Mouse (Mus musculus) embryonic facial prominence, embryonic 11.5 days (tissue): Measurements from ENCODE around the gene Hand1. TPM values are rescaled to one million over a fixed set of nuclear protein-coding genes. Genes with fewer than 3 reads are reported as not detected.

ENCODE experiments used
- ATAC-seq: fragments of 200-750 bp; cut with Nextera tagmentation; replicated peaks from 2 replicates; pipeline ENCODE4 v1.8.0; 2017; ENCODE audit warnings: low read depth; ENCODE audit not compliant: insufficient number of reproducible peaks, low FRiP score, low TSS enrichment
- DNase-seq: peaks from one replicate; pipeline ENCODE4 v3.0.0-alpha.2; 2015; ENCODE audit warnings: low spot score
- H3K27ac ChIP-seq: fragments of 300-500 bp; sonication (generic); replicated peaks from 2 replicates; pipeline ENCODE4 v1.5.1; 2014; ENCODE audit warnings: mild to moderate bottlenecking, low read depth, low read length, control low read depth
- H3K27me3 ChIP-seq: fragments of 300-500 bp; sonication (generic); 2 replicates; pipeline ENCODE4 v1.6.1; 2014; ENCODE audit warnings: mild to moderate bottlenecking, low read length, moderate library complexity, mixed read lengths; ENCODE audit not compliant: control insufficient read depth, insufficient read depth
- H3K36me3 ChIP-seq: fragments of 300-500 bp; sonication (generic); replicated peaks from 2 replicates; pipeline ENCODE4 v1.6.1; 2014; ENCODE audit warnings: low read depth, mild to moderate bottlenecking, low read length, moderate library complexity, mixed read lengths; ENCODE audit not compliant: control insufficient read depth, insufficient read depth
- H3K4me1 ChIP-seq: fragments of 300-500 bp; sonication (generic); 2 replicates; pipeline ENCODE4 v1.6.1; 2014; ENCODE audit warnings: low read length, mixed read lengths; ENCODE audit not compliant: control insufficient read depth, insufficient read depth
- H3K4me2 ChIP-seq: fragments of 300-500 bp; sonication (generic); 2 replicates; pipeline ENCODE4 v1.6.1; 2014; ENCODE audit warnings: low read depth, mild to moderate bottlenecking, control low read depth, low read length, moderate library complexity
- H3K4me3 ChIP-seq: fragments of 300-500 bp; sonication (generic); 2 replicates; pipeline ENCODE4 v1.5.1; 2014; ENCODE audit warnings: low read depth, low read length, control low read depth
- H3K9ac ChIP-seq: fragments of 300-500 bp; sonication (generic); replicated peaks from 2 replicates; pipeline ENCODE4 v1.6.1; 2014; ENCODE audit warnings: mild to moderate bottlenecking, control low read depth, low read length
- H3K9me3 ChIP-seq: fragments of 300-500 bp; sonication (generic); replicated peaks from 2 replicates; pipeline ENCODE4 v1.6.1; 2016; ENCODE audit warnings: mild to moderate bottlenecking, low read length, inconsistent platforms, mixed read lengths; ENCODE audit not compliant: control insufficient read depth
- WGBS: fragments of 180-500 bp; shearing (Covaris S2); extraction: QIAGEN DNeasy Blood & Tissue Kit; methylation state at CpG from one replicate; pipeline ENCODE4 v1.1.7; 2014; 5-methylcytosine and 5-hydroxymethylcytosine counted together
- polyA plus RNA-seq: library from polyadenylated mRNA; unstranded; fragments of >200 nt; fragmentation: Nextera tagmentation; extraction: Ambion mirVana; gene quantifications from 2 replicates; pipeline ENCODE4 v1.2.1, GENCODE M21; 2014

The Hand1 gene
- polyA plus RNA-seq, 1 experiment from 2014 or later = 8.2 TPM

DNA sequence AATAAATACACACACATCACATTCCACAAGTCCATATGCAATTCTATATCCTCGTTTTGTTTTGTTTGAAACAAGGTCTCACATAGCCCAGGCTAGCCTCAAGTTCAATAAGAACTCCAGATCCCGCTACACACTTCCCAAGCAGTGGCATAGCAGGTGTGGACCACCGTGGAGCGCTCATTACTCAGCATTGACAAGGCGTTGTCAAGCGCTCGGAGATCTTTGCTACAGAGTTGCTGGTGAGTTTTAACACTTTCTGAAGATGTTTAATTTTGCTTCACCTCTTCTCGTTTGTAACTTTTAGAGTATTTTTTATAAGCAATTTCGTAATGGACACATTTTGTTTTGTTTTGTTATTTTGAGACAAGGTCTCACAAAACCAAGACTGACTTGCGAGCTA is 33.2 kb downstream of the Hand1 start:
- ATAC-seq (no peak), DNase-seq (no peak)
- 87% methylated on average over 10 of the region's 10 CpGs for WGBS
- H3K9ac ChIP-seq = no peak overlapping the region
- H3K4me2 ChIP-seq = no peak overlapping the region
- H3K9me3 ChIP-seq = no peaks in the 10 kb centered on the region
- H3K27ac ChIP-seq = no peak overlapping the region
- no peaks in the 10 kb centered on the region for H3K4me1 ChIP-seq
- no peak overlapping the region for H3K4me3 ChIP-seq
- no peaks in the 10 kb centered on the region for H3K36me3 ChIP-seq
- H3K27me3 ChIP-seq = no peaks in the 10 kb centered on the region

DNA sequence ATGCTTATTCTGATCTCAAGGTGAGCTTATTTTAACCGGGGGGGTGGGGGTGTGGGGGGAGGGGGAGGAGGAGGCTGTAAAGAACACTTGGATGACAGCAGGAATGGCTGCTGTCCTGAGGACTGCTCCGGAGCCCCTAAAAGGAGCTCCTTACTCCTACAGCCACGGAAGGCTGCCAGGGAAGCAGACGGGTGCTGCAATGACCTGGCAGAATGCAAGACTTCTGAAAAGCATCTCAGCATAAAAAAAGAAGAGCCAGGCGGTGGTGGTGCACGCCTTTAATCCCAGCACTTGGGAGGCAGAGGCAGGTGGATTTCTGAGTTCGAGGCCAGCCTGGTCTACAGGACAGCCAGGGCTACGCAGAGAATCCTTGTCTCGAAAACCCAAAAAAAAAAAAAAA is 34.8 kb downstream of the Hand1 start:
- Histone ChIP-seq H3K9me3 (no peaks in the 10 kb centered on the region), H3K4me3 (no peak overlapping the region), H3K4me2 (no peak overlapping the region), H3K36me3 (no peaks in the 10 kb centered on the region), H3K9ac (no peak overlapping the region), H3K27me3 (no peaks in the 10 kb centered on the region), H3K4me1 (no peaks in the 10 kb centered on the region), H3K27ac (no peak overlapping the region)
- ATAC-seq = no peak
- 87% methylated on average over 9 of the region's 9 CpGs for WGBS
- no peak for DNase-seq

DNA sequence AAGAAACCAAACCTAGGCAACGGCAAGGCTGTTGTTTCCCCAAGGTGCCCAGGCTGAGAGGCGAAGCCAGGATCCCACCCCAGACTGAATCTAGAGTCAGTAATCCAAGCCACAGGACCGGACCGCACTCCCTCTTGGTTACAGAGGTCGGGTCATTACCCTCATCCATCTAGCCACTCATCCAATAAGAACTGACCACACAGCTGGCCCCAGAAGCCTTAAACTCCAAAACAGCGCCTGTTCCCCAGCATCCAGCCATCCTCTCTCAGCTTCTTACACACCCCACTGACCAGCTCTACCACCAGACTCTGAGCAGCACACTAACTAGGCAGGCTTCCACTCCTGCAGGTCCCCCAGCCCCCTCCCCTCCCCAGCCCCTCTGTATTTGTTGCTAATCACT is 37.5 kb downstream of the Hand1 start:
- Histone ChIP-seq H3K4me3 (no peak overlapping the region), H3K9ac (no peak overlapping the region), H3K36me3 (no peaks in the 10 kb centered on the region), H3K27ac (no peak overlapping the region), H3K27me3 (no peaks in the 10 kb centered on the region), H3K4me2 (no peak overlapping the region), H3K4me1 (no peaks in the 10 kb centered on the region), H3K9me3 (no peaks in the 10 kb centered on the region)
- DNase-seq = no peak
- no peak for ATAC-seq
- WGBS = 57% methylated on average over 6 of the region's 6 CpGs

DNA sequence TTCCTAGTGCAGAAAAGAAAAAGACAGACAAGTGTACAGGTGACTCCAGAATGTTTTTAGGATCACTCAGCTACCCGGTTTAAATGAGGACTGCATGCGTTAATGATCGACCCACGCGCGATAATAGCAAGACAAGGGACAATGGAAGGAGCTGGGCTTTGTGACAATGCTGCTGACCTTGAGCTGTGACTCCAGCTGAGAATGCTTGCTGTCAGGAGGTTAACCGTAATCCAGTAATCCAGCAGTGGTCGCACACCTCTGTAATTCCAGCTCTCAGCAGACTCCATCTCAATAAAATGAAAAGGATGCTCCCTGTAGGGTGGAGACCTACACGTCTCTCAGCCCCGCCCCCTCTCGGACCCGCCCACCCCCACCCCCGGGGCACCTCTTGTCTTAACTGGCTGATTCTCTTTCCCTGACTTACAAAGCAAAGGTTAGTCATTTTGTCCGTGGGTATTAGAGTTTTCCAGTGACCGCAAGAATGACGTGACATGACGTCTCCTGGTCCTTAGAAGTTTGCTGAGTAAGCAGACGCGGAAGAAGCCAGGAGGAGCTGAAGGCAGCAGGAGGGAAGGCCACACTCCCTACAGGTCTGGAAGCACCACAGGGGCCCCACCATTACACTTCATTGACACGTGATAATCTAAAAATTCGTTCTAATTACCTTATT is 41.6 kb downstream of the Hand1 start:
- ATAC-seq = no peak
- no peak for DNase-seq
- 34% methylated on average over 21 of the region's 21 CpGs for WGBS
- no peaks in the 10 kb centered on the region for H3K9me3 ChIP-seq
- no peak overlapping the region for H3K4me2 ChIP-seq
- H3K4me1 ChIP-seq = no peaks in the 10 kb centered on the region
- no peak overlapping the region for H3K4me3 ChIP-seq
- H3K27me3 ChIP-seq = no peaks in the 10 kb centered on the region
- no peaks in the 10 kb centered on the region for H3K36me3 ChIP-seq
- H3K27ac ChIP-seq = no peak overlapping the region
- no peak overlapping the region for H3K9ac ChIP-seq

DNA sequence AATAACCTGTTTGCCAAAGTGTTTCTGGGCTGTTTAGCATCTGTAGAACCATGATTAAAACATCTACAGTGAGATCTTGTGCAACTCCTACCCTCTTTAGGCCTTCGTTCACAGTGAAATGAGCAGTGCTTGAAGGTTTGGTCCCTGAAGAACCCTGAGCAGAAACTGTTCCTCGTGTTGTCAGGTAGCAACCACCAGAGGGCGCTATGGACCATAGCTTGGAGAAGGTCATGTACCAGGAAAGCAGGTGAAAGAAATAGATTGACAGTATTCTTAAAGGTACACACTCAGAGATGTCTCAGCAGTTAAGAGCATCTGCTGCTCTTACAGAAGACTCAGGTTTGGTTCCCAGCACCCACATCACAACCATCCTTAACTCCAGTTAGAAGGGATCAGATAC is 44.7 kb downstream of the Hand1 start:
- WGBS = 29% methylated on average over 3 of the region's 3 CpGs
- Histone ChIP-seq H3K4me2 (no peak overlapping the region), H3K36me3 (no peaks in the 10 kb centered on the region), H3K27me3 (no peaks in the 10 kb centered on the region), H3K9ac (no peak overlapping the region), H3K9me3 (no peaks in the 10 kb centered on the region), H3K4me1 (no peaks in the 10 kb centered on the region), H3K27ac (no peak overlapping the region), H3K4me3 (no peak overlapping the region)
- DNase-seq = peak; percentile 39
- no peak for ATAC-seq

DNA sequence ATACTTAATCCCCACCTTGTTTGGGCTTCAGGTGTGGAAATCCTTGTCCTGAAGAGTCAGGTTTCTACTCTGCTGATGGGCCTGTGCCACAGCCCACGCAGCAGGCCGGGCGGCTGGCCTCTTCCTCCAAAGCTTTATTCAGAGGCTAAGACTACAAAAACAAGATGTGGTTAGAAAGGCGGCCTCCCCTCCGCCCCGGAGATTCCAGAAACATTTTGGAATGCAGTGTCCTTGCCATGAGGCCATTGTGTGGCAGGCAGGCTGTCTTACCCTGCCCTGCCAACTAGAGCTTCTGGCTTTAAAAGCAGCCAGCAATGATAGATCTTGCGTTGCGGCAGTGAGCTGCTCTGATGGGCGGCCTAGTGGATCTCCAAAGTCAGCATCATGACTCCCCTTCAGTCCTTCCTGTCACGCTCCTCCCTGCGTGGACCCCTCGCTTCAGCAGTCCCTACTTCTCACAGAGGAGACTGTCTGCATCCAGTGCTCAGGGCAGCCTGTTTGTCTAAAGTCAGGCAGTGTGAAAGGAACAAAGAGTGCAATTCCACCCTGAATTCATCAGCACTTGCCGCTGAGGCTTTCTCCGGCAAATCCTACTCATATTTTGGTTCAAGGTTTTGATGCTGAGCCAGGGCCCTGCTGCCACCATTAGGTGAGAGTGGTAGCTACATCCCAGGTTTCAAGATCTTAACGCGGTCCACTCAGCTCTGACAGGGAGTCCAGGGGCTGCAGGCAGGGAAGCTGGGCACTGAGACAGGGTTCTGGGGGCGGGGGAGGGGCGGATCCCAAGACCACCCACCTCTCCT is 45.8 kb downstream of the Hand1 start:
- Histone ChIP-seq H3K9ac (peak overlapping the region; percentile 14; the same call in 1 of the 2 replicates), H3K4me1 (no peaks in the 10 kb centered on the region), H3K4me3 (no peak overlapping the region), H3K9me3 (no peaks in the 10 kb centered on the region), H3K27ac (no peak overlapping the region; the same call in 1 of the 2 replicates), H3K36me3 (no peaks in the 10 kb centered on the region), H3K4me2 (no peak overlapping the region), H3K27me3 (no peaks in the 10 kb centered on the region)
- ATAC-seq = peak; percentile 11; the same call in 1 of the 2 replicates
- peak; percentile 55 for DNase-seq
- 45% methylated on average over 18 of the region's 18 CpGs for WGBS

DNA sequence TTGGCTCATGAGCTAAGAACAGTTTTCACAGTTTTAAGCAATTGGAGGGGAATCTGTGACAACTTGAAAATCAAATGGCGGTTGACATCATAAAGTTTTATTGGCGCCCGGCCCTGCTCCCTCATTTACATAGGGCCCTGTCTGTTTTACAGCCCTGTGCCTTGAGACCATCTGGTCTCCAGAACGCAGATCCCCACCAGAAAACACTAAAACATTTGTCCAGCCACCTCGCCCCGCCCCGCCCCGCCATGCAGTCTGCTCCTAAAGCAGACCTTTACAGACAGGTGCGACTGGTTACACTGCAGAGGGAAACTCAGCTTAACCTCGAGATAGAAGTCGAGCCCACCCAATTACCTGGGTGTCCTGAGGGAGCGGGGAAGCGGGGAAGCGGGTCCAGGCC is 52.8 kb downstream of the Hand1 start:
- Histone ChIP-seq H3K27me3 (no peaks in the 10 kb centered on the region), H3K9ac (no peak overlapping the region), H3K27ac (no peak overlapping the region), H3K4me3 (no peak overlapping the region), H3K9me3 (no peaks in the 10 kb centered on the region), H3K4me2 (no peak overlapping the region), H3K4me1 (no peaks in the 10 kb centered on the region), H3K36me3 (no peaks in the 10 kb centered on the region)
- ATAC-seq = no peak
- DNase-seq = no peak
- WGBS = 85% methylated on average over 14 of the region's 14 CpGs
